Mouse (Mus musculus): ENCODE results near the gene Rpf2. TPM values are rescaled to one million over a fixed set of nuclear protein-coding genes. Genes with fewer than 3 reads are reported as not detected.

Rpf2 gene
- polyA plus RNA-seq, 1 experiment: 17.9 TPM

- DNase-seq (ENCODE audit: low spot score): no peak
These were observed 2.8 kb upstream of the Rpf2 start for GRCm38 (mm10) chr10:40249625-40250024.

- no peak for DNase-seq (ENCODE audit: low spot score)
These were observed 405 bp upstream of the Rpf2 start for GRCm38 (mm10) chr10:40247166-40247716.

- DNase-seq (ENCODE audit: low spot score): no peak
These were observed 9.0 kb downstream of the Rpf2 start for GRCm38 (mm10) chr10:40237826-40238225.

GRCm38 (mm10) chr10:40233241-40233640, 13.6 kb downstream of the Rpf2 start:
- no peak for DNase-seq (ENCODE audit: low spot score)

- no peak for DNase-seq (ENCODE audit: low spot score)
These were observed 14.4 kb downstream of the Rpf2 start for GRCm38 (mm10) chr10:40232442-40232841.

GRCm38 (mm10) chr10:40229725-40230124, 17.1 kb downstream of the Rpf2 start:
- DNase-seq (ENCODE audit: low spot score): no peak

GRCm38 (mm10) chr10:40227660-40228303, 19.1 kb downstream of the Rpf2 start:
- no peak for DNase-seq (ENCODE audit: low spot score)

- DNase-seq (ENCODE audit: low spot score): no peak
These were observed 28.0 kb downstream of the Rpf2 start for GRCm38 (mm10) chr10:40218874-40219273.

- peak; percentile 44 for DNase-seq (ENCODE audit: low spot score)
These were observed 34.2 kb downstream of the Rpf2 start for GRCm38 (mm10) chr10:40212443-40213169.

- DNase-seq (ENCODE audit: low spot score): no peak
These were observed 51.8 kb downstream of the Rpf2 start for GRCm38 (mm10) chr10:40195001-40195400.

GRCm38 (mm10) chr10:40192010-40192935, 54.6 kb downstream of the Rpf2 start:
- DNase-seq (ENCODE audit: low spot score): no peak

- no peak for DNase-seq (ENCODE audit: low spot score)
These were observed 55.4 kb downstream of the Rpf2 start for GRCm38 (mm10) chr10:40191338-40191979.

GRCm38 (mm10) chr10:40190871-40191270, 56.0 kb downstream of the Rpf2 start:
- DNase-seq (ENCODE audit: low spot score): no peak

- no peak for DNase-seq (ENCODE audit: low spot score)
These were observed 57.1 kb downstream of the Rpf2 start for GRCm38 (mm10) chr10:40189689-40190088.

GRCm38 (mm10) chr10:40188831-40189230, 58.0 kb downstream of the Rpf2 start:
- DNase-seq (ENCODE audit: low spot score): no peak

GRCm38 (mm10) chr10:40185956-40186355, 60.9 kb downstream of the Rpf2 start:
- DNase-seq (ENCODE audit: low spot score): no peak

GRCm38 (mm10) chr10:40180011-40180410, 66.8 kb downstream of the Rpf2 start:
- no peak for DNase-seq (ENCODE audit: low spot score)

GRCm38 (mm10) chr10:40179142-40179541, 67.7 kb downstream of the Rpf2 start:
- no peak for DNase-seq (ENCODE audit: low spot score)

GRCm38 (mm10) chr10:40177323-40177962, 69.4 kb downstream of the Rpf2 start:
- DNase-seq (ENCODE audit: low spot score): no peak

Data from urinary bladder, adult 2 months (tissue).